Mouse (Mus musculus): ENCODE measurements at regions not wholly inside any gene's neighbourhood (a gene's known extent, or its start where the extent isn't known, plus 50 kb on each side); places are given as distances from the start of the nearest gene placed in this dataset.

DNA sequence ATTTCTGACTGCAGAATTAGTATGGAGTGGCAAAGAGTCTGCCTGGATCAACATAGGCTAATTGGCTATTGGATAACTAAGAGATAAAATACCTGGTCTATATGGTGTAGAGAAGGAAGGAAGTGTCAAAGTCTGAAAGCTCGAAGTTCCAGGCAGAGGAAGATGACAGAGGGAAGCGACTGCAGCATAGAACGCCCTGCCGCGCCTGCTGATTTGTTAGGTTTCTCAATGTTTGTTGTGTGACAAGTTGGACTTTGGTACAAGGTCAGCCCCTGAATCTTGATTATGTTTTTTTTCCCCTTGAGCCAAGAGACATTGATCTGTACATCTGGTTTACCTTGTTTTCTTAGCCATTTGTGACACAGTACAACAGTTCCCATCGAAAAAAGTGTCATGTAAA lies 517.6 kb downstream of the Tshz3 start:
- TF ChIP-seq MAFK (IDR thresholded peaks at IDR 0.05; ENCODE audit: insufficient read depth, low read depth, low read length) (no peak), ZNF384 (IDR thresholded peaks at IDR 0.05; ENCODE audit: low read depth, low read length) (no peak), ZC3H11A (IDR thresholded peaks at IDR 0.05; ENCODE audit: borderline replicate concordance, low read depth, low read length) (no peak), CHD2 (IDR thresholded peaks at IDR 0.05; ENCODE audit: low read depth, low read length) (no peak), HCFC1 (IDR thresholded peaks at IDR 0.05; ENCODE audit: borderline replicate concordance, insufficient read depth, low read length) (no peak)
